Mouse (Mus musculus) liver, embryonic 11.5 days (tissue): ENCODE measurements around the gene Polr3gl. TPM values are rescaled to one million over a fixed set of nuclear protein-coding genes. Genes with fewer than 3 reads are reported as not detected.
A peak's percentile ranks its signal among the peaks of the same experiment; 100 is the strongest.

Source experiments
- ATAC-seq: fragments of 200-750 bp; cut with Nextera tagmentation; replicated peaks from 2 replicates; pipeline ENCODE4 v1.8.0; 2017; ENCODE audit warnings: moderate number of reproducible peaks, mild to moderate bottlenecking, moderate TSS enrichment, moderate library complexity; ENCODE audit not compliant: low FRiP score
- DNase-seq: peaks from one replicate; pipeline ENCODE4 v3.0.0-alpha.2; 2017; ENCODE audit warnings: low spot score
- H3K27ac ChIP-seq: fragments of 300-500 bp; sonication (generic); 2 replicates; pipeline ENCODE4 v1.5.1; 2014; ENCODE audit warnings: mild to moderate bottlenecking, low read depth, low read length, control low read depth
- H3K27me3 ChIP-seq: fragments of 300-500 bp; sonication (generic); replicated peaks from 2 replicates; pipeline ENCODE4 v1.6.1; 2014; ENCODE audit warnings: low read length, mixed read lengths; ENCODE audit not compliant: control insufficient read depth, insufficient read depth
- H3K36me3 ChIP-seq: fragments of 300-500 bp; sonication (generic); 2 replicates; pipeline ENCODE4 v1.6.1; 2014; ENCODE audit warnings: mild to moderate bottlenecking, low read length, moderate library complexity, mixed read lengths; ENCODE audit not compliant: control insufficient read depth, insufficient read depth
- H3K4me1 ChIP-seq: fragments of 300-500 bp; sonication (generic); replicated peaks from 2 replicates; pipeline ENCODE4 v1.6.1; 2014; ENCODE audit warnings: low read length, mixed read lengths; ENCODE audit not compliant: control insufficient read depth, insufficient read depth
- H3K4me2 ChIP-seq: fragments of 300-500 bp; sonication (generic); 2 replicates; pipeline ENCODE4 v1.6.1; 2014; ENCODE audit warnings: mild to moderate bottlenecking, control low read depth, moderate library complexity
- H3K4me3 ChIP-seq: fragments of 300-500 bp; sonication (generic); 2 replicates; pipeline ENCODE4 v1.5.1; 2014; ENCODE audit warnings: low read depth, low read length, control low read depth
- H3K9ac ChIP-seq: fragments of 300-500 bp; sonication (generic); 2 replicates; pipeline ENCODE4 v1.6.1; 2014; ENCODE audit warnings: low read depth, low read length, control low read depth
- H3K9me3 ChIP-seq: fragments of 300-500 bp; sonication (generic); 2 replicates; pipeline ENCODE4 v1.6.1; 2016; ENCODE audit warnings: low read length, inconsistent platforms, mixed read lengths; ENCODE audit not compliant: control insufficient read depth
- WGBS: fragments of 180-500 bp; shearing (Covaris S2); extraction: QIAGEN DNeasy Blood & Tissue Kit; methylation state at CpG from one replicate; pipeline ENCODE4 v1.1.7; 2014; 5-methylcytosine and 5-hydroxymethylcytosine counted together
- polyA plus RNA-seq: library from polyadenylated mRNA; unstranded; fragments of >200 nt; fragmentation: Nextera tagmentation; extraction: Ambion mirVana; gene quantifications from 2 replicates; pipeline ENCODE4 v1.2.1, GENCODE M21; 2014

Gene Polr3gl
- polyA plus RNA-seq, 1 experiment from 2014 or later = 21.5 TPM

DNA sequence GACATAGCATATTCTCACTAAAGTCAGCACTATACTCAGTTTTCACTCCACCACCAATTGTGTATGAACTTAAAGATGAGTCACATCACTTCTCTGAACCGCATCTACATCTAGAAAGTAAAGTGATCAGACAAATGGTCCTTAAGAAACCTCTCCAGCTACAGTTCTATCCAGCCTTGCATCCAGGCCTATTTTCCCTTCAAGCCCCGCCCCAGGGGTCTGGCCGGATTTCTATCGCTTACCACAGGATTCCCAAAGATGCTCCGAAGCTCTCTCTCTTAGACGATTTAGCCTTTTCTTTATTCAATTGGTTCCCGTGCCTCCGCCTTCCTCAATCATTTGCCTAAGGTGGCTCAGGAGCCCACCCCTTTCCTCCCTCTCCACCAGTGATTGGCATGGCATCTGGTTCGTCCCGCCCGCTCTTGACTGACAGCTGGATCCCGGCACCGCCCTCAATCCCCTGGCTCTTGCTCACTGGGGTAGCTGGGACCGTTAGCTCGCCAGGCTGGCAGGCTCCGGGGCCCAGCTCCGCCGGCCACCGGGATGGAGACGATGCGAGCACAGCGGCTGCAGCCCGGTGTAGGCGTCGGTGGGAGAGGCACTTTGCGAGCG is 6.8 kb upstream of the Polr3gl start, which contains the start of gene Lix1l:
Lix1l (plus strand) TSS at position 511 of the 612 bp plus-strand sequence.
- Histone ChIP-seq H3K27me3 (peaks cover 40% of the 10 kb centered on the region), H3K4me2 (peak within 1 kb of the TSS; percentile 92), H3K36me3 (no peaks in the 10 kb centered on the region), H3K4me3 (peak within 1 kb of the TSS; percentile 86), H3K27ac (peak within 1 kb of the TSS; percentile 84), H3K9ac (peak within 1 kb of the TSS; percentile 71), H3K9me3 (no peaks in the 10 kb centered on the region), H3K4me1 (peaks cover 30% of the 10 kb centered on the region)
- peak; percentile 95 for ATAC-seq
- WGBS = 3% methylated on average over 27 of the region's 27 CpGs
- peak; percentile 89 for DNase-seq

DNA sequence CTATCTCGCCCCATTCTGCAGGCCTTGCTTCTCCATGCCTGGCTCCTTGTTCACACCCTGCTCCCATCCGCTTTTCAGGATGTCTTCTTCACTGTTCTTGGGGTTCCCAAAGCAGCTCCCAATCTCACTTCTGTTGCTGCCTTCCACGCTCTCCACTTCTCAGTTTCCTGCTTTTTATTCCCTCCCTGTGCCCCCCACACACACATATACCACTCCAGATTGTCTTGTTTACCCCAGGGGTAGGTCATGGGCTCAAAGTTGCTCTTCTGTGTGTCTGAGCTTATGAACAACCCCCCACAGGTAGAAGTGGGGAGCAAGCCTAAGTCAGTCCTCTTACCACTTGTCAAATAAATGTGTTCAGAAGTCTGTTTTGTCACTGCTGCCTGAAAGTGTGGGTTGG is 5.4 kb upstream of the Polr3gl start:
- 58% methylated on average over 3 of the region's 3 CpGs for WGBS
- no peak for ATAC-seq

DNA sequence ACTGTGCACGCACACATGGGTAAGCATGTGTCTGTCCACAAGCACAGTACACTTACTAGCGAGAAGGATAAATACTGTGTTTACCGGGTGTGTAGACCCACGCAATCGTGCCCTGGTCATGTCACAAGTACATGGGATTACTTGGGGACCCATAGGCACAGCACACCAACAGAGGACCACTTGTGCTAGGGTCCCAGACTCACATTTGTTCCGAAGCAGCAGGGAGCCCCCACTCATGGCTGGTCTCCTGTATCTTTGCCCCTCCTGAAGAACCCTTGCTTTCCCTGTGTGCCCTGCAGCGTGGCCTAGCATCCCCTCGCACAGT is 5.0 kb upstream of the Polr3gl start:
- Histone ChIP-seq H3K36me3 (no peaks in the 10 kb centered on the region), H3K4me1 (peaks cover 30% of the 10 kb centered on the region), H3K9me3 (no peaks in the 10 kb centered on the region), H3K9ac (no peak overlapping the region), H3K27me3 (peaks cover 51% of the 10 kb centered on the region), H3K4me2 (peak overlapping the region; percentile 96), H3K4me3 (peak overlapping the region; percentile 51; the same call in 1 of the 2 replicates), H3K27ac (no peak overlapping the region)
- ATAC-seq = no peak
- DNase-seq = no peak
- 50% methylated on average over 8 of the region's 8 CpGs for WGBS

More for the DNA sequence above, 5.4 kb upstream of the Polr3gl start:
- Histone ChIP-seq H3K27me3 (peaks cover 51% of the 10 kb centered on the region), H3K27ac (no peak overlapping the region), H3K9ac (no peak overlapping the region), H3K4me1 (peaks cover 30% of the 10 kb centered on the region), H3K4me3 (no peak overlapping the region), H3K36me3 (no peaks in the 10 kb centered on the region), H3K4me2 (peak overlapping the region; percentile 14; the same call in 1 of the 2 replicates), H3K9me3 (no peaks in the 10 kb centered on the region)
- no peak for DNase-seq

DNA sequence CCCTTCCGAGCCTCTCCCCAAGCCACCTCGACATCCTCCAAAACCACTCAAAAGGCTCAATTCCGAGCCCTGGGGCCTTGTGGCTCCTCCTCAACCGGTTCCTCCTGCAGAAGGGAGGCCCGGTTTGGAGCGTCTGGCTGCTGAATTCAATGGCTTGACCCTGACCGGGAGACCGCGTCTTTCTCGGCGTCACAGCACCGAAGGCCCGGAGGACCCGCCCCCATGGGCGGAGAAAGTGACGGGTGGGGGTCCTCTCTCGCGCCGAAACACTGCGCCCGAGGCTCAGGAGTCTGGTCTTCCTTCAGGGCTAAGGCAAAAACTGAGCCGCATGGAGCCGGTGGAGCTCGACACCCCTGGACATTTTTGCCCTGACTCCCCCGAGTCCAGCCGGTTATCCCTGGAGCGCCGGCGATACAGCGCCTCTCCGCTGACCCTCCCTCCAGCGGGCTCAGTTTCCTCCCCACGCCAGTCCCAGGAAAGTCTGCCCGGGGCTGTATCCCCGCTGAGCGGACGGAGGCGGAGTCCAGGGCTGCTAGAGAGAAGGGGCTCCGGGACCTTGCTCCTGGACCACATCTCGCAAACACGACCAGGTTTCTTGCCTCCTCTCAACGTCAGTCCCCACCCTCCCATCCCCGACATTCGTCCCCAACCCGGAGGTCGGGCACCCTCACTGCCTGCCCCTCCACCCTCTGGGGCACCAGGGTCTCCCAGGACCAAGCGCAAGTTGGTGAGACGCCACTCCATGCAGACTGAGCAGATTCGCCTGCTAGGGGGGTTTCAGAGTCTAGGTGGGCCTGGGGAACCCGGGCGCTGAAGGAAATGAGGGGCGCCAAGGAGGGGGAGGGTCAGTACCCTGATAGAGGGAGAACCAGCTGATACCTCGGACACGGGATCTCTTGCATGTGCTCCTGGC is 4.4 kb upstream of the Polr3gl start:
- peak overlapping the region; percentile 32 for H3K9ac ChIP-seq
- H3K27ac ChIP-seq = no peak overlapping the region
- DNase-seq (peak; percentile 72), ATAC-seq (no peak)
- WGBS = 4% methylated on average over 54 of the region's 54 CpGs
- H3K9me3 ChIP-seq = no peaks in the 10 kb centered on the region
- no peaks in the 10 kb centered on the region for H3K36me3 ChIP-seq
- peaks cover 51% of the 10 kb centered on the region for H3K27me3 ChIP-seq
- H3K4me2 ChIP-seq = peak overlapping the region; percentile 96
- H3K4me1 ChIP-seq = peaks cover 30% of the 10 kb centered on the region
- peak overlapping the region; percentile 51 for H3K4me3 ChIP-seq

DNA sequence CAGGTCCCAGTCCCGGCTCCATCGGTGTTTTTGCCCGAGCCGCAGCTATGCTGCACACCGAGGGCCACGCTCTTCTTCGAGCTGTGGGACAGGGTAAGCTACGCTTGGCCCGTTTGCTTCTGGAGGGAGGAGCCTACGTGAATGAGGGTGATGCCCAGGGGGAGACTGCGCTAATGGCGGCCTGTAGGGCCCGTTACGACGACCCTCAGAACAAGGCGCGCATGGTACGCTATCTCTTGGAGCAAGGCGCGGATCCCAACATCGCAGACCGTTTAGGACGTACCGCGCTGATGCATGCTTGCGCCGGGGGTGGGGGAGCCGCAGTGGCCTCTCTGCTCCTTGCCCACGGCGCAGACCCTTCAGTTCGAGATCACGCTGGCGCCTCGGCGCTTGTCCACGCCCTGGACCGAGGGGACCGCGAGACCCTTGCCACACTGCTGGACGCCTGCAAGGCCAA is 3.5 kb upstream of the Polr3gl start:
- under 1% methylated on average over 40 of the region's 40 CpGs for WGBS
- H3K27ac ChIP-seq = no peak overlapping the region
- peaks cover 36% of the 10 kb centered on the region for H3K4me1 ChIP-seq
- peak overlapping the region; percentile 51 for H3K4me3 ChIP-seq
- peak overlapping the region; percentile 96 for H3K4me2 ChIP-seq
- H3K27me3 ChIP-seq = peaks cover 51% of the 10 kb centered on the region
- H3K36me3 ChIP-seq = no peaks in the 10 kb centered on the region
- ATAC-seq (no peak), DNase-seq (peak; percentile 49)
- H3K9ac ChIP-seq = peak overlapping the region; percentile 32
- no peaks in the 10 kb centered on the region for H3K9me3 ChIP-seq

DNA sequence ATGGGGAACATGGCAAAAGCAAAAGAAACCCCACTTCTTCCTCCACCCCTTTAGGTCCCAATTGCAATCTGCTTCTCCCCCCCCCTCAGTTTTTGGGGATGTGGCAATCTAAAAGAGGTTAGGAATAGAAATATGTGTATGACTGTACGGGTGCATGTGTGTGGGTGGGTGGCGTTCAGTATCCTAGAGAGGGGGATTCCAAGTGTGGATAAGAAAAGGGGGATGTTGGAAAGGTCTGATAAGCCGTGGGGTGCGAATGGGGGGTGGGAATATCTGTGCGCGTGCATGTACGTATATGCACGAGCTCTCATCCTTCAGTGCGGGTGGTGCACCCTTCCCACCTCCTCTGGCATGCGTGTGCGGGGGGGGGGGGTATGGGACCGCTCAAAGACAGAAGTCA is 2.9 kb upstream of the Polr3gl start:
- no peak overlapping the region for H3K27ac ChIP-seq
- peaks cover 36% of the 10 kb centered on the region for H3K4me1 ChIP-seq
- WGBS = 4% methylated on average over 11 of the region's 12 CpGs
- no peaks in the 10 kb centered on the region for H3K9me3 ChIP-seq
- H3K27me3 ChIP-seq = peaks cover 51% of the 10 kb centered on the region
- H3K9ac ChIP-seq = no peak overlapping the region
- H3K4me3 ChIP-seq = peak overlapping the region; percentile 51
- H3K36me3 ChIP-seq = no peaks in the 10 kb centered on the region
- H3K4me2 ChIP-seq = peak overlapping the region; percentile 96
- ATAC-seq = no peak
- DNase-seq = no peak

DNA sequence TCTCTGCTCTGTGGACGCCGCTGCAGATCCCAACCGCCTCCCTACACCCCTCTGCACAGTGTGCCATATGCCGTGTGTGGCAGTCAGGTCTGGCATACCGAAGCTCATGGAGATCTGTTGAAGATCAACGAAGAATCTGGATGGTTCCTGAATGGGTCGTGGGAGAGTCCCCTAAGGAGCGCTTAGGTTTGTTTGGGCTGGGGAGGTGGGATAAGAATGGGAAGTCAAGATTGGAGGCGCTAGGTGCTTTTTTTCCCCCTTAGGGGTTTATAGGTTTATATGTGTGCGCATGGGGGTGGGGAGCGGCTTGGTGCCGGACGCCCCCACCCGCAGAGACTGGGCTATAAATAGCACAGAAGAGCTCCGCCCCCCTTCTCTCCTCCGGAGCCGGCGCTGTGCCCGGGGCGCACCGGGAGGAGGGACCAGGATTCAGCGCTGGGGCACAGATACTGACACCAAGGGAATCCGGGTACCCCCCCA is 2.3 kb upstream of the Polr3gl start, which contains the start of gene Ankrd34a:
Ankrd34a (plus strand) TSS at position 409 of the 480 bp plus-strand sequence.
- WGBS = 4% methylated on average over 23 of the region's 23 CpGs
- ATAC-seq (no peak), DNase-seq (no peak)
- H3K9ac ChIP-seq = peak within 1 kb of the TSS; percentile 32; the same call in 1 of the 2 replicates
- H3K27me3 ChIP-seq = peaks cover 51% of the 10 kb centered on the region
- H3K4me3 ChIP-seq = peak within 1 kb of the TSS; percentile 51
- H3K9me3 ChIP-seq = no peaks in the 10 kb centered on the region
- no peaks in the 10 kb centered on the region for H3K36me3 ChIP-seq
- peaks cover 36% of the 10 kb centered on the region for H3K4me1 ChIP-seq
- no peak within 1 kb of the TSS for H3K27ac ChIP-seq
- peak within 1 kb of the TSS; percentile 96 for H3K4me2 ChIP-seq

DNA sequence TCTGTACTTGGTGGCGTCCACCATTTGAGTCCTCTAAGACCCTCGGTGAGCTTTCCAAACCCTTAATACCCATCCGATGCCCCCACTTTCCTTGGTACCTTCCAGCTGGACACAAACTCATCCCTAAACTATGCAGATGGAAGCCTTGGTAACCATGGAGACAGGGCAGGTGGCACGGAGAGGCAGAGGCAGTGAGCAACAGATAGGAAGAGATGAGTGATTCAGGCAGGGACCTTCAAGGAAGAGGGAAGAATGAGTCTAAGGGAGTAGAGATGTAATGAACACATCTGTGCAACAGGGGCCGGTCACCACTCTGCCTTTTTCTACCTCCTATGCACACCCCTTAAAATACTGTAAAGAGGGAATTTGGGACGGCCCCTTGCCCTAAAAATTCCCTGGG is 1.7 kb upstream of the Polr3gl start:
- peaks cover 36% of the 10 kb centered on the region for H3K4me1 ChIP-seq

More for the DNA sequence above, 1.7 kb upstream of the Polr3gl start:
- Histone ChIP-seq H3K9me3 (no peaks in the 10 kb centered on the region), H3K27ac (no peak overlapping the region), H3K4me2 (no peak overlapping the region), H3K36me3 (no peaks in the 10 kb centered on the region), H3K4me3 (no peak overlapping the region), H3K27me3 (peaks cover 51% of the 10 kb centered on the region), H3K9ac (no peak overlapping the region)
- DNase-seq = no peak
- no peak for ATAC-seq
- 30% methylated on average over 6 of the region's 6 CpGs for WGBS
